Mouse (Mus musculus): ENCODE data around the gene Tbc1d4.

GRCm38 (mm10) chr14:101482270-101482669 is 126.7 kb downstream of the Tbc1d4 start:
- TF ChIP-seq CTCF (IDR thresholded peaks at IDR 0.05; ENCODE audit: extremely low read depth, insufficient read depth, insufficient read length, insufficient replicate concordance): no peak; the same call in 1 of the 2 replicates
- no peak for TF ChIP-seq POLR2A (IDR thresholded peaks at IDR 0.05; ENCODE audit: low read depth, low read length)

All from spleen, adult 2 months (tissue).